ENCODE assay signal across 21 mouse cellular contexts in the genomic region with DNA sequence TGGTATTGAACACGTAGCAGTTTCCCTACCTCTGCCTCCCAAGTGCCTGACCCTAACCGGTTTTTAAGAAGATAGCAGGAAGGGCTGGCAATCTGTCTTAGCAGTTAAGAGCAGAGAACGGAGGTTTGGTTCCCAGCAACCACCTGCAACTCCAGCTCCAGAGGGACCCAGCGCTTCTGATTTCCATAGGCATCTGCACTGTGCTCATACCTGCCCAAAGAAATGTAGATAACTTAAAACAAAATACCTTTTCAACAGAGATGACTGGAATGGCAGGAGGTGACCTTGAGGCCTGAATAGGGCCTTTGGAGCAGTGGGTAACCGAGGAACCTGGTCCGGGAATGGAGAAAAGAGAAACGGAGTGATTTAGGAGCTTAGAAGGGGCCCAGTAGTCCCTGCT. TPM values are rescaled to one million over a fixed set of nuclear protein-coding genes. Genes with fewer than 3 reads are reported as not detected.
"Had no signal": no experiment of that assay in that cellular context is flagged by ENCODE, and none has a peak within 500 bp of the region (broad histone marks: within the 10 kb centered on the region; RNA-seq: fewer than 3 reads in every experiment).

No protein-coding gene starts in this region.

- H3K27me3 ChIP-seq: midbrain, embryonic 13.5 days; midbrain, embryonic 15.5 days; neural tube, embryonic 12.5 days; stomach, embryonic 15.5 days had no signal

- H3K4me3 ChIP-seq: midbrain, embryonic 13.5 days; midbrain, embryonic 15.5 days; neural tube, embryonic 12.5 days; stomach, embryonic 15.5 days had no signal

- H3K27ac ChIP-seq: midbrain, embryonic 13.5 days; midbrain, embryonic 15.5 days; neural tube, embryonic 12.5 days; stomach, embryonic 15.5 days; stomach, postnatal 0 days had no signal

- H3K36me3 ChIP-seq: midbrain, embryonic 13.5 days; midbrain, embryonic 15.5 days; neural tube, embryonic 12.5 days; stomach, embryonic 15.5 days had no signal

- H3K9me3 ChIP-seq: midbrain, embryonic 13.5 days; midbrain, embryonic 15.5 days; neural tube, embryonic 12.5 days; stomach, embryonic 15.5 days had no signal

- H3K4me1 ChIP-seq: midbrain, embryonic 13.5 days; midbrain, embryonic 15.5 days; neural tube, embryonic 12.5 days; stomach, embryonic 15.5 days had no signal

- DNase-seq: lung, adult 18-20 months; lung, embryonic 14.5 days; lung, postnatal 10 days; lung, postnatal 4 days; right cerebral cortex, postnatal 14 days; thymus, adult 2 months; thymus, postnatal 25 days; thymus, postnatal 4 days had no signal

- H3K9ac ChIP-seq: lung, embryonic 14.5 days; midbrain, embryonic 13.5 days; midbrain, embryonic 15.5 days; neural tube, embryonic 12.5 days; stomach, embryonic 15.5 days had no signal

RNA-seq across cellular contexts. Expression of a gene that starts 13.5 kb away (rescaled TPM):
- total RNA-seq: megakaryocyte, adult 5-6 weeks; midbrain, postnatal 0 days; monocyte, adult 5-6 weeks; neutrophil, adult 5-6 weeks had no signal
- polyA plus RNA-seq: lung, embryonic 14.5 days; lung, embryonic 16.5 days; spleen, adult 2 months; stomach, embryonic 15.5 days; stomach, postnatal 0 days; testis, adult 2 months; urinary bladder, adult 2 months had no signal

RNA-seq across cellular contexts. Expression of a gene that starts 49.0 kb away (rescaled TPM):
- total RNA-seq: midbrain, postnatal 0 days; monocyte, adult 5-6 weeks; neutrophil, adult 5-6 weeks had no signal
- polyA plus RNA-seq: spleen, adult 2 months; testis, adult 2 months; thymus, adult 2 months; urinary bladder, adult 2 months had no signal
